Mouse (Mus musculus): ENCODE results near the gene Spata21.

Spata21 gene

GRCm38 (mm10) chr4:141158609-141159008 is 70.5 kb downstream of the Spata21 start:
- no peak for DNase-seq (ENCODE audit: low spot score)

GRCm38 (mm10) chr4:141159093-141159492 is 71.0 kb downstream of the Spata21 start:
- peak; percentile 77 for DNase-seq (ENCODE audit: low spot score)

DNA sequence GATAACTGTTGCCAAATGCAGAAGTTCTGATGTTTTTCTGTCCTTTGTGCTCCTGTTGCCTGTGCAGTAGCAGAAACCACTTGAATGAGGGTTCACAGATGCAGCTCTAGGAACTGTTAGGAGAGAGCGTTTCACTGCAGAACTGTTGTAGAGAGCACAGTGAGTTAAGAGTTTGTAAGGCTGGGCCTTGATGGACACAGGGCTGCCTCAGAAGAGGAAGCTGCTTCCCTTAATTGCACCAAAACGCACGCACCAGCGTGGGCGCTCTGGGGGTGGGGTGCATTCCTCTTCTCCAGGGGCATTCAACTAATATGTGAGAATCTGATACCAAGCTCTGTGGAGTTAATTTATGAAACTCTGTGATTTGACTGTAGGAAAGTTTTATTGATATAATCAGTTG is 71.5 kb downstream of the Spata21 start:
- DNase-seq (ENCODE audit: low spot score), result no peak

GRCm38 (mm10) chr4:141160193-141160592 is 72.1 kb downstream of the Spata21 start:
- no peak for DNase-seq (ENCODE audit: low spot score)

DNA sequence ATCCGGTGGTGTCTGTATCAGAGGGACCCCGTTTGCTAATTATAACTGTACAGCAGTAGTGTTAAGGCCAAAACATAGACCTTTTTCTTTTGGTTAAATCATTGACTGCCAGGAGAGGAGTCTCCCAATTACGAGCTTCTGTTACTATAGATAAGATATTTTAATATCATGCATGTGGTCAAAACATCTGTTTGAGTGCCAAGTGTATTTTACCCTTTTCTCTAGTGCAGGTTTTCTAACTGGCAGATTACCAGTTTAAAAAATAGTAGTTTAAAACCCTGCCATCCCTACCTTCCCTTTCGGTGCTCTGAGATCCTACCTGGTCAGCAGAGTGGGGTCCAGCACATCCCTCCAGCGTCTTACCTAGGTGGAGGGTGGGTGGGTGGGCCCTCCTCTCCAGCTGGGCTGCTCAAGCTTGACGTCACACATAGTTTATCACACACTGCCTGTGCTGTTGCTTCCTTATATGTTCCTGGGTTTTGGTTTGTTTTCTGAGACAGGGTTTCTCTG is 73.6 kb downstream of the Spata21 start:
- no peak for DNase-seq (ENCODE audit: low spot score)
